Mouse (Mus musculus) CD4-positive naive resting alpha-beta T cell, adult 57 days (primary cell): ENCODE data around the gene Cbfb. TPM values are rescaled to one million over a fixed set of nuclear protein-coding genes. Genes with fewer than 3 reads are reported as not detected.

Experiments
- total RNA-seq: library from RNA; stranded (reverse); gene quantifications from one replicate; pipeline ENCODE4 v1.2.4, GENCODE M21; 2023

Cbfb gene
- 99.9 TPM for total RNA-seq

GRCm38 (mm10) chr8:105170381-105171115 is at the start of gene Cbfb:
Gene Cbfb, plus strand, starts transcription at chr8:105170674.

GRCm38 (mm10) chr8:105131509-105131908 is 39.0 kb upstream of the Cbfb start, which contains the start of gene Ces4a:
Gene Ces4a, plus strand, starts transcription at chr8:105131800.

GRCm38 (mm10) chr8:105224413-105225271 is 54.2 kb downstream of the Cbfb start, which contains the start of gene D230025D16Rik:
Gene D230025D16Rik, plus strand, starts transcription at chr8:105225145.

GRCm38 (mm10) chr8:105254966-105255350 is 84.5 kb downstream of the Cbfb start, which contains the start of gene B3gnt9:
Gene B3gnt9, minus strand, starts transcription at chr8:105255153.

GRCm38 (mm10) chr8:105264024-105264982 is 93.8 kb downstream of the Cbfb start, which contains the start of the genes Tradd and Fbxl8:
Gene Tradd, minus strand, starts transcription at chr8:105264609.
Gene Fbxl8, plus strand, starts transcription at chr8:105264648.

Other genes starting within 250 kb of the Cbfb start
- not detected for gene Ces2e, start 244.4 kb upstream of the Cbfb start, total RNA-seq
- gene Ces2f, start 223.3 kb upstream of the Cbfb start, total RNA-seq: not detected
- 0.65 TPM for gene Ces2g, start 209.0 kb upstream of the Cbfb start, total RNA-seq
- not detected for gene Ces2h, start 169.8 kb upstream of the Cbfb start, total RNA-seq
- not detected for gene Ces3a, start 122.1 kb upstream of the Cbfb start, total RNA-seq
- gene Ces3b, start 86.9 kb upstream of the Cbfb start, total RNA-seq: not detected
- gene Ces4a, start 38.9 kb upstream of the Cbfb start, total RNA-seq: not detected
- gene D230025D16Rik, start 54.5 kb downstream of the Cbfb start, total RNA-seq: 25.0 TPM
- 2.3 TPM for gene B3gnt9, start 84.5 kb downstream of the Cbfb start, total RNA-seq
- 25.6 TPM for gene Tradd, start 93.9 kb downstream of the Cbfb start, total RNA-seq
- gene Fbxl8, start 94.0 kb downstream of the Cbfb start, total RNA-seq: 11.0 TPM
- gene Hsf4, start 99.1 kb downstream of the Cbfb start, total RNA-seq: 1.0 TPM
- gene Nol3, start 105.5 kb downstream of the Cbfb start, total RNA-seq: not detected
- 4.5 TPM for gene 4931428F04Rik, start 119.2 kb downstream of the Cbfb start, total RNA-seq
- 1.7 TPM for gene Exoc3l, start 125.4 kb downstream of the Cbfb start, total RNA-seq
- gene E2f4, start 127.0 kb downstream of the Cbfb start, total RNA-seq: 85.2 TPM
- gene Elmo3, start 134.9 kb downstream of the Cbfb start, total RNA-seq: 3.6 TPM
- gene Lrrc29, start 155.6 kb downstream of the Cbfb start, total RNA-seq: 7.3 TPM
- gene Tmem208, start 155.7 kb downstream of the Cbfb start, total RNA-seq: 33.2 TPM
- gene Fhod1, start 177.3 kb downstream of the Cbfb start, total RNA-seq: 27.3 TPM
- 0.44 TPM for gene Slc9a5, start 178.2 kb downstream of the Cbfb start, total RNA-seq
- gene Plekhg4, start 202.6 kb downstream of the Cbfb start, total RNA-seq: not detected
- gene Kctd19, start 242.8 kb downstream of the Cbfb start, total RNA-seq: not detected
- gene Lrrc36, start 242.9 kb downstream of the Cbfb start, total RNA-seq: not detected